Mouse (Mus musculus) embryo, embryonic 10.5 days (tissue): Measurements from ENCODE around the gene Chchd3.

ENCODE experiments used
- DNase-seq: peaks from one replicate; pipeline ENCODE4 v3.0.0-alpha.2; 2015; ENCODE audit warnings: low spot score

Gene Chchd3

DNA sequence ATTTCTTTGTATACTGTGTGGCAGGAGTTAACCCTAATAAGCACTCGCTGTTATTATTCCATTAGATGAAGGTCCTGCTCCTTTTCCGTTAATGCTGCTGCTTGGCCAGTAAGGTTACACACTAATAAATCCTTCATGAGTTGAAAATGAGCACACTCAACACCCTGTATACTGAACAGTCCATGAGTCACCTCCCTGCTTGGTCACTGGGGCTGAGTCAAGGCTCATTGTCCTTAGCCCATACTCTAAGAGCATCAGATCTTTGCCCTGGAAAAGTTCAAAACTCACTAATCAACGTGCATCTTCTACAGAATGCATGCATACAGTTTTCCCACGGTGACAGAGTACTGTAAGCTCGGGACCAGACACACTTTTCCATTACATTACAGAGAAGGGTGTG, 124.5 kb downstream of the Chchd3 start:
- no peak for DNase-seq

DNA sequence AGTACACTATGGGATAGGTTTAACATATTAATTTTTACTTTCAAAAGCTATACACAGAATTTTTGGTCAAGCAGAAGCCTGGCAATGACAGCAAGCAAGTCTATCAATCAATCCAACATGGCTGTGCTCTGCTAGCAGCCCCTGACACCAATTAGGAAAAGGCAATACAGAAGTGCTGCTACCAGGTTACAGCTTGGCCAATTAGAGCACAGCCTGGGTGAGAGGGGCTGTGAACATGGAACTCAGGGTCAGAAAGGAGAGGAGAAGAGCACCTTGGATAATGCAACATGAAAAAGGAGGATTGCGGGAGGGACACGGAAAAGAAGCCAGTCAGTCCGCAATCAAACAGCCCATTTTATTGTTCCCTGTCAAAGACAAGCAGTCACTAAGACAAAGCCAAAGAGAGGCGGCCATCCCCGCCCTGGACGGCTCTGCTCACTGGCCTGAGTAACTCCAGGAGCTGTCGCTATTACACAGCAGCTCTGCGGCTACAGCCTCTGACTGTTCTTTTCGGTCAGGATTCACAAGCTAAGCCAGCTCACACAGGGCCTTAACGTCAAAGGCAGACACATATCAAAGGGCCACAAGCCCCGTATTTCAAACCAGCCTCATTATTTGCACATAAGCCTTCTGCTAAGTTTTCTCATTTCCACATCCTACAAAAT, 128.8 kb downstream of the Chchd3 start:
- no peak for DNase-seq

DNA sequence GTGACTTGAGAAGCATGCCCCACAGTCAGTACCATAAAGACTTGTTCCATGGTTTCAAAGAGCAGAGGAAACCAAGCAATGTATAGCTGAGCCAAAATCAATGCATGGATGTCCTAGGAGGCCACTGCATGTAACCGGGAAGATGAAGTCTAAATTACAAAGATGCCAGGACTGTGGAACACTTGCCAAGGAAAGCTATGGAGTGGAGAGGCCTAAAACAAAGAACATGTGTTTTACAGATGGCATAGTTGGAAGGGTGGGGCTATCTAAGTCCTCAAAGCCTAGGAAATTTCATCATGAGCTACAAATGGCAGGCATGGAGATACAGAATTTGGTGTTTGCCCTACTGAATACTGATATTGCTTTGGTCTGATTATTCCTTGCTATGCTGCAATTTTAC, 137.7 kb downstream of the Chchd3 start:
- no peak for DNase-seq

DNA sequence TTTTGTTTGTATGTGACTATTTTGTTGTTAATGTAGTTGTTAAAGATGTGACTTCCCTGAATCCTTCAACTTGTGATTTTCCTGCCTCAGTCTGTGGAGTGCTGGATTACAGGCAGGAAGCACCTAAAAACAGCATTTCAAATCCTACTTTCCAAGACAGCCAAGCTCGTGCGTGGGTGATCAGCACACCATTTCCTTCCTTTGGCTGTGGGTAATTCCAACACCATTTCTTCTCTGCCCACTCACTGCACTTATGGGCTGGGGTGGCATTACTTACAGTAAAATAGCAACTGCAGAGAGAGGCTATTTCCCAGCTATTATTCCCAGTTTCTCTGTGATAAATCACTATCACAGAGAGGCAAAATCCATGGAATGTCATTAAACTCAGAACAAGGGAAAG, 140.0 kb downstream of the Chchd3 start:
- DNase-seq: no peak

DNA sequence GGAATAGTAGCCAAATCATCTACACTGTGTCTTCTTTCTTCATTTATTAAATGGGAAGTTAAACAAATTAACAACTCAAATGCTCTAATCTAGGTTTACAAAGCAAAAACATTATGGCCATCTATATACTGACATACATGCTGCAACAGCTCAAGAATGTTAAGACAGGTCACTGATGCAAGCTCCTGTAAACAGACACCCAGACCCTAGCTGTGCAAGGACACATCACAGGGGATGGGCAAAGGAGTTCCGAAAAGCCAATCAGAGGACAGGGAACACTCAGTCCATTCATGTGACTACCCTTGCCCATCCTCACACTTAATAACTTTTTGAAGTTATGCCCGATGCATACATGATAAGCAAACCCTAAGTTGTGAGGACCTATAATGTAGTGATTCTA, 149.4 kb downstream of the Chchd3 start:
- no peak for DNase-seq

DNA sequence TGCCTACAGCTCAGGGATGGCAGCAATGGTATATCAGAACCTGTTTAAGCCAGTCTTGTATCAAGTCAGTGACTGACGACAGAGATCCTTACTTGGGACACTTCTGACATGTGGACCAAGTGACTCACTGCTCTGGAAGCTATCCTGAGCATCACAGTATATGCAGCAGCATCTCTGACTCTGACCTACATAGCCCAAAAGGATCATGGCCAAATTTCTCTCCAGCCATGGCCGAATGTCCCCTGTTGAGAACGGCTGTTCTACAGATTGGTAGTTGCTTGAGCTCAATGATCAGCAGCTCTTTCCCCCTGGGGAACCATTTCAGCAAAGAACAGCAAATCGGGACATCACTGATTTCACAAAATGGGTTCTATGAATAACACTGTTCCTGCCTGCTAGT, 161.0 kb downstream of the Chchd3 start:
- DNase-seq: no peak

DNA sequence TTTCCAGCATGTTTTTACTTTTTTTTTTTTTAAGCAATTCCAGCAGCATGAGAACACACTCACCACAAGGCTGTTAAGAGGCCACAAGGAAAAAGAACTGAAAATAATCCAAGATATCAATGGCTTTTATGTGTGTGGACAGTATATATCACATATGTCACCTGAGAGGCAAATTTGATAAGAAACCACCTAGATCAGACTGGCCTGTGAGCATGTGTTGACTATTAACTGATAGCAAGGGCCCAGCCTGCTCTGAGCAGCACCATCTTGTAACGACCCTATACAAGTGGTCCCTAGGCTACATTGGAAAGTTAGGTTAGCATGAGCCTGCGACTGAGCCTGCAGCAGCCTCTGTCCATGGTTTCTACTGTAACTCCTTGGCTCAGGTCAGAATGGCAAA, 166.0 kb downstream of the Chchd3 start:
- DNase-seq: no peak

DNA sequence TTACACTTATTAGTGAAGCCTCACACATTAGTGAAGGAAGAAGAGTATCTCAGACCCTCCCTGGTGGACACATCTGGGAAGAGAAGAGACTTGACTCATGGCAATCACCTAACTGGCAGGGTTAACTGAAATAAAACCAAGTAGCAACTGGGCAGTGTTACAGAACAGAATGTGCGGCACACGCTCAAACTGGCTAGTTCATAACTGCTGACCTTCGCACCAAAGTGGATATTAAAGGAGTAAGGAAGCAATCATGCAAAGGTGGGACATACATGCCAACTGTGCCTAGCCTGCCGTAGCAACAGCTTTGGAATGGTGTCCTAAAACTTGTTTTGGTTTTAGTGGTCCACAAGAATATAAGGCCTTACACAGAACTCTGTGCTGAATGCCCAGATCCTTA, 169.3 kb downstream of the Chchd3 start:
- DNase-seq: no peak

DNA sequence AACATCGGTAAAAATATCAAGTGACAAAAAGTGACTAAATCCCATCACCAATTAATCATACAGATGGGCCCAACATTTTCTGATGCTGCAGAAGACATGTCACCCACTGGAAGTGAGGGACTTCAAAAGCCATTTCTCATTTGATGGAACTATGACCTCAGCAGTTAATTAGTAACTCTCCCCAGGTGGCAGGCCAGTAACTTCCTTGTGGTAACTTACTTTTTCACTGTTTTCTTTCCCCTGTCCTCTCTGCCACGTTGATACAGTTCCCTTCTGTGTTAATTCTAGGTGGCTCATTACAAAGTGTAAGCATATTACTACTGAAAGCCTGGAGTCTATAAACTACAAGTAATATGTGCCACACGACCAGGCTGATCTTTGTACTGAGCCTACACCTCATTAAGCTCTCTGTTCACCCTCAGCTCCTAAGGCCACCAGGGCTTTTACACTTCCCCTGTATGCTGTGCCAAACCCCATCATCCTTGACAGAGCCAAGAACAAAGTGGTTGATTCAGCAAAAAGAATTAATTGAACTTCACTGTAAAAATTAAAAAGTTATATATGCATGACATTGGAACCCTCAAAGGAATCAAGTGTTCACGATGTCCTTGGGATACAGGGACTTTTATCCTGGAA, 171.0 kb downstream of the Chchd3 start:
- DNase-seq: no peak

DNA sequence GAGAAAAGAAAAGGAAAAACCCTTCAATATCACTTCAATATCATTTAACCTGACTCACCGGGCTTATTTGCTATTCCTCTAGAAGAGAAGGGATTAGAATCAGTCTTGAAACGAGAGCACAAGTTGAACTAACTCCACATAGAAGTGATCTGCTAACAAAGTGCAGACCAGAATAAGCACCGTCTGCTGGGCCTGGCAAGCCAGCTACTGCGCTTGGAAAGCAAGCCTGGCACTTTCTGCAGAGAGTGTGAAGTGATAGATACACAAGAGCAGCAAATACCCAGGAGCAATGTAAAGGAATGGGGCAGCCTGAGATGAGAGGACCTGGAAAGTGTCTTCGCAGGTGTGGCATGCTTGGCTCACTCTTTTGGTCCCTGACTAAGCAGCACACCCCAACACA, 181.5 kb downstream of the Chchd3 start:
- no peak for DNase-seq

DNA sequence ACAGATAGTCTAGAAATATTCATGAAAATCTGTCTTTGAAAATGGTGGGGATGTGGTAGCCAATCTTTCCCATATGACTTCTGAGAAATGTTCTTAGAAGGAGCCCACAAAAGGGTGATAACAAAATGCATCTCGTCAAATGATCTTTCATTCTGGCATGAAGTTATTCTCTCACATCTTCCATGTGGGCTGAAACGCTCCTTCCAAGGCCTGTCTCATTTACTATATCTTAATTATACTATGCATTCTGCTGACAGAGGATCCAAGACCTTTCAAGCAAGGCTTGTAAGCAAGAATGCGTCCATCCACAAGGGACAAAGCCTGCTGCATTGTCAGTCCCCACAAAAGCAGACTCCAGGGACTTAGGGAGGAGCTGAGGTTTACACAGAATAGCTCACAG, 185.9 kb downstream of the Chchd3 start:
- DNase-seq: peak; percentile 32

DNA sequence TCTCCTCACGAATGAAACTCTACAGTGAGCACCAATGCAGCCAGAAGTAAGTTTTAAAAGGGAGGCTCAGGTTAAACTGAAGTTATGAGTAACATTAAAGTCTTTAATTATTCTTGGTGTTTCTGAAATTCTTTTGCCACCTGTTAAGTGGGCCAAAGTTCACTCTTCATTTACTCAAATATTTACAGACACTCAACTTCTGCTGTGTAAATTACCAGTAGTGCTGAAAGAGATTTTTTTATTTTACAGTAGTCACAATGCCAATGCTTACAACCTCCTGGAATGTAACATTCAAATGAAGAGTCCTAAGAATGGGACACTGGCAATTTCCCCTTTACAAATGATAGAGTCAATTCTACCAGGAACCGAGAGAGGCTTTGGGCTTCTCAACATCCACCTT, 187.3 kb downstream of the Chchd3 start:
- no peak for DNase-seq

DNA sequence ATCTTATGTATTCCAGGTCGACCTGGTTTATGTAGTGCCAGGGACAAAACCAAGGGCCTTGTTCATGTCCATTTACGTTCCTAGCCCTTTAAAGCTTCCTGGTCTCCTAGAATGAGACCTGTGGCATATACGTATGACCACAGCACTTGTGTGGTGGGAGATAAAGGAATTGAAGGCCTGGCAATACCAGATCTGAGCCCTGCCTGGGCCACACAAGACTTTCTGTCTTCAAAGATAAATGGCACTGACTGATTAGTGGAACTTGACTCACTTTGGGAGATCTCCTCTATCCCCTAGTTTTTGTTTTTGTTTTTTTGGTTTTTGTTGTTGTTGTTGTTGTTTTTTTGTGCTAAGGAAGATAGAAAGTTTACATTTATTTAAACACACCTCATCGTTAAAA, 209.1 kb downstream of the Chchd3 start:
- no peak for DNase-seq

DNA sequence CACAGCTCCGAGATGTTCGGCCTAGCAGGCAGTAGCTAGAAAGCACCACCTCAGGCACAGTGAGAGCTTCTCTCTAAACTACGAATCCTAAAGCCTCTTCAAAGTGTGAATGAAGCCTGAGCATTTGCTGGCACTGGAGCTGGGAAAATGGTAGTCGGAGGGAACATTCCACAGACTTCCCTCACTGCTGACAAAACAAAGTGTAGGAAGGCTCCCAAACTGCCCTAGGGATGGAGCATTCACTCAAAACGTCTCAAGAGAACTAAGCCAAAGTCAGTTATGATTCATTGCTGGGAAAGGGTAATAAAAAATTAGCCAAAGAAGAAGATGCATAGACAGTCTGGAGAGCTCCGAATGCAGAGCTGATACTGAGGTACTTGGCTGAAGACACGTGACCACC, 211.1 kb downstream of the Chchd3 start:
- no peak for DNase-seq

DNA sequence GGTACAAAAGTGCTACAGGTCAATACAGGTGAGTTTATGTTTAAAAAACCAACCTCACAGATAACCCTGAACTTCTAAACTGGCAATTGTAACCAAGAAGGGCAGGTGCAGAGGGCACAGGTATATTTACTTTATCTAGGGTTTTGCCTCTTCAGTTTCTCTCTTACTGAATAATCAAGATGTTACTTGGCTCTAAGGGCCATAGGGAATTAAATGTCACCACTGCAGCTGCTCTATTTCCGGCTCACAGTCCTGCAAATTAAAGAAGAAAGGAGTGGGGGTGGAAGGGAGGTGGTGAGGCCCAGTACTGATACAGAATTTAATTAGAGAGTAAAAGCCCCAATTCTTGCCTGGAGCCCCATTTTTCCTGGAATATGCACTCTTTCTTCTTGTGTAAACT, 214.6 kb downstream of the Chchd3 start:
- DNase-seq: no peak

DNA sequence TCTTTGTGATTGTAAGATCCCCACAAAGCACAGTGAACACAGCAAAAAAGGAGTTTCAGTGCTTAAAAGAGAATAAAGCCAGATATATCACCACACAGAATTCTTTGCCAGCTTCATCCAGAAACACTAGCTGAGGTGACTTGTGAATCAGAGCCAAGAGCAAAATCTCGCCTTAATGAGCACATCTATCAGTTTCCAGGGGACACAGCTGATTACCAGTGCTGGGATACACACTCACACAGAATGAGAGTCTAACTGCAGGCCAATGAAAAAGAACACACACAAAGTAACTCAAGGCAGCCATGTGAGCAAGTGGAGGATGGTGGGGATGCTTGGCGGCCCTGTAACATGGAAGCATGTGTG, 222.1 kb downstream of the Chchd3 start:
- no peak for DNase-seq

DNA sequence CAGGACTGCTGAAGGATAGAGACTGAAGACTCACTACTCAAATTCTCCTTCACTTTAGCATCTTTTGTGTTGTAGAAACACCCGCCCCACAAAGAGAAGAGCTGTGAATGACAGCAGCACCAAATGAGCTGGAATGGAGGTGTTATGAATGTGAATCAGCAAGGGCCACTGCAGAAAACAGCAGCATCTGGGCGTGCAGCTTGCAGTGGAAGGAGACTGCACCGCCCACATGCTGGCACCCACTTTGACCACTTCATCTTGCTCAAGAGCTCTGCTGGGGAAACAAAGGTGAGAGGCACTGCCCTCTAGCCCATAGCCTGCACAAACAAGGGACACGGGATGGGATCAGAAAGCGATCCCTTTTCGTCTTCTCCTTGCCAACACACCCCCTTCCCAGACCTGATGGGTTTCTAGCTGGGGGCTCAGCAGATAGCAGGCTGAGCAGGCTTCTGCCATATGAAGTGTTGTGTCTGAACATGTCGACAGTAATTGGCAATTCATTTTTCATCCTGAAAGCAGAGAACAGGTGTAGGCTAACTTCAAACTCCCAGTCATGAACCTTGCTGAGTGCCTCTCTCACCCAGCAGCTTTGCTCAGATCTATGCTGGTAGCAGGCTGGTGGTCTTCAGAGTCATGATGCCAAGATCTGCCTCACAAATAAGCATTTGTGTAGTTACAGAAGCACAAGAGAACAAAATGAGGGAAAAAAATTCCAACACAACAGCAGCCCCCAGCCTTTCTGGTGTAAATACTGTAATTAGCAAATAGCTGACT, 222.7 kb downstream of the Chchd3 start:
- DNase-seq: no peak

DNA sequence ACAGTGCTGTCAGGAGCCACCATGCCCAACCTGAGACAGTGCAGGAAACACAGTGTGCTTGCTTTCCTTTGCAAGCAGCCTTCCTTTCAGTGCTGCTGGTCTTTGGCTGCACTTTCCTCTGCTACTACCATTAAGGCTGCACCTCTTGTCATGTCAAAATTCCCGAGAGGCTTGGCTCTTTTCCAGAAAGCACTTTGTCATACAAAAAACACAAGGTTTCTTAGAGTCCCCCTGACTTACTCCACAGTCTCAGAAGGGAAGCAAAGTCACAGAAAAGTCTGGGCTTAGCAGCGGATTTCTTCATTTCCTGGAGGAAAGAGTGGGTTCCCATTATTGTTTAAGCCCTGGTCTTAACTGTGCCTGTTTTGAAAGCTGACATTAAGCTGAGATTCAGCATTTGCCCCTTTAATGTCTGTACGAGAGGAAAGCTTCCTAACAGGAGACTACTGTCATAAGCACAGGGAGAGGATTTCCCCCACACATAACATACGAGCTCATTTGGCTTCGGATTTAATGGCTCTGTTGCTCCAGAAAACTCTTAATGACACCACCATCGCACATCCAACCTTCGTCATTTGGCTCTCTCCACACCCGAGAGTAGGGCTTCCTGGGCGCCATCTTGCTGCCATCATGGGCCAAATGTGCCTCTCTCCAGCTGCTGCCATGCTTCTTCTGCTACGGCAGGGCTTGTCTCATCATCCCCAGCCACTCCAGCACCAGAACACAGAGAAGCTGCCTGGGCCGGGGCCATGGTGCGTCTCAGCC, 236.0 kb downstream of the Chchd3 start:
- no peak for DNase-seq

DNA sequence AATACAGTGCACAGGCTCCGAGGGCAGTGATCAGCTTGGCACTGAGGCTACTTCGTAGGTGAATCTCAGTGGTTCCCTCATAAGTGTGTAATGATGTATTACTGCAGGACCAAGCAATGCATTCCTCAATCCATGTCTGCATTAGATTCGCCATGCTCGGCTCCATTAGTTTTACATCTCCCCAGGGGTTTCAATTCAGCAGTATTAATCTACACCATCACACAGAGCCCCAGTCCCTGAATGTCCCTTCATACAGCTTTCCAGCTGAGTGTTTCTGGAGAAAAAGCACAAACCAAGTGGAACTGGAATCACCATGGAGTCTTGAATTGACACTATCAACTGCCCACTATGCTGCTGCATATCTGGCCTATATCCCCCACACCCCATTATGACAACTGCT, 241.1 kb downstream of the Chchd3 start:
- DNase-seq: no peak

DNA sequence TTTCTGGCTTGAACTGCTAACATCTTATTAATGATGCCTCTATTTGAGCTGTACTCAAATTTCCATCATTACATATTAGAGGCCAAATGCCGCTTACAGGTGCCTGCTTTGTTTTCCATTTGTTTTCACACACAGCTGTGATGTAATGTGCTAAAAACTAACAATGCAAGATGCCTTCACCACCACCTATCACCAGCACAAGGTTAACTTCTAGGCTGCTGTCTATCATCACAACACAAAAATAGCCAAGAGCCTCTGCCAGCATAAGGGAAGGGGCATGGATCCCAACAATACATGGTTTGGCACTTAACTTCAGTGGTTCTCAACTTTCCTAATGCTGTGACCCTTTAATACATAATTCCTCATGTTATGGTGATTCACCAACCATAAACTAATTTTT, 251.3 kb downstream of the Chchd3 start:
- DNase-seq: no peak

DNA sequence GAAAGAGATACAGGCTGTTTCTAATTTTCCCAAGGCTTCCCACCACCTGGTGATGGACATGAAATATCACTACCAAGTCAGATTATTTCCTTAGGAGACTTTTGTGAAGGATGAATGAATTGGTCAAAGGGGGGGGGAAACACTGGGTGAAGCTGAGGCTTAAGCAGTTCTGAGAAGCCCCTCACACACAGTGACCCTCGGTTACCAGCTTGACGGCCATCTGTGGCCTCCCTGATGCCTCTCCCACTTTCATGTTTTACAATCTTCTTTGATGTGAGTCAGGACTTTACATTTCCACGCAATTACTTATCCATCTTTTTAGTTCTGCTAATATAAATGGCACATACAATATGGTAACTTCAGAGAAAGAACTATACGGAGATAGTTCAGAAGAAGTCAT, 252.3 kb downstream of the Chchd3 start:
- no peak for DNase-seq

DNA sequence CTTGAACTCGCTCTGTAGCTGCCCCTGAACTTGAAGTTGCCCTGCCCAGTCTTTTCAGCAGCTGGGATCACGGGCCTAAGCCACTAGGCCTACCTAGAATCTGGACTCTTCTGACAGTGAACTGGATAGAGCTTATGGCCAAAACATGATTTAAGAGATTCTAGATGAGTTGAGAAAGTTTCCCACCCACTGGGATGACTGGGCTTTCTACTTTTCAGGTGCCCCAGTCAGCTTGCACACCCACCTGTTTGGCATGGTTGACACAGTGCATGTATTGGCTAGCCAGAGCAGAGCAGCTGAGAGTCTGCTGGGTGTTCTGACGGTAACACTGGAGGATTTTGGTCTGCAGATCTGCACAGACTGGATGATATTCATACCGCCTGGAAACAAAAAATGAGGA, 256.4 kb downstream of the Chchd3 start:
- no peak for DNase-seq

DNA sequence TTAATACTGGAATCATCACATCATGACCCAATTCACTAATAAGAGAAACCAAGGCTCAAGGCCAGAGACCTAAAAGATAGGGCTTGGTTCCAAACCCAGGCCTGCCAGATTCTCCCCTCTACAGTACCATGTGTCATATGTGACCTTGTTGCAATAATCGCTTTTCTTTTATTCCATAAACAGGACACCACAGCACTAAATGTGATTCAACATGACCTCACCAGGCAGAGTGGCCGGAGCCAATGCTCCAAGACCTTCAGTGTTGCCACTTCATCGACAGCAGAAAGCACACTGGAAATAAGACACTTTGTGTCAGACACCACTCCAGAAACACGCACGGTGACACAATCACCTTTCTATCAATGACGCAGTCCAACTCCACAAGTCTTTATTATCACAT, 258.3 kb downstream of the Chchd3 start:
- no peak for DNase-seq
